Mouse (Mus musculus): Measurements from ENCODE around the gene Rnf152. TPM values are rescaled to one million over a fixed set of nuclear protein-coding genes. Genes with fewer than 3 reads are reported as not detected.

Gene Rnf152
- polyA plus RNA-seq, 1 experiment: not detected

GRCm38 (mm10) chr1:105331605-105332004 is 24.9 kb downstream of the Rnf152 start:
- no peak for TF ChIP-seq GATA1 (IDR thresholded peaks at IDR 0.05; ENCODE audit: low read length)

GRCm38 (mm10) chr1:105330581-105331320 is 25.8 kb downstream of the Rnf152 start:
- no peak for TF ChIP-seq GATA1 (IDR thresholded peaks at IDR 0.05; ENCODE audit: low read length)

GRCm38 (mm10) chr1:105327789-105328188 is 28.7 kb downstream of the Rnf152 start:
- TF ChIP-seq GATA1 (IDR thresholded peaks at IDR 0.05; ENCODE audit: low read length): no peak

GRCm38 (mm10) chr1:105324636-105325035 is 31.9 kb downstream of the Rnf152 start:
- TF ChIP-seq GATA1 (IDR thresholded peaks at IDR 0.05; ENCODE audit: low read length): no peak

GRCm38 (mm10) chr1:105314010-105314800 is 42.3 kb downstream of the Rnf152 start:
- TF ChIP-seq GATA1 (IDR thresholded peaks at IDR 0.05; ENCODE audit: low read length): no peak

GRCm38 (mm10) chr1:105312601-105312901 is 44.0 kb downstream of the Rnf152 start:
- no peak for TF ChIP-seq GATA1 (IDR thresholded peaks at IDR 0.05; ENCODE audit: low read length)

- no peak for TF ChIP-seq GATA1 (IDR thresholded peaks at IDR 0.05; ENCODE audit: low read length)
Measured at GRCm38 (mm10) chr1:105311899-105312600, 44.5 kb downstream of the Rnf152 start.

GRCm38 (mm10) chr1:105302164-105302563 is 54.3 kb downstream of the Rnf152 start:
- no peak for TF ChIP-seq GATA1 (IDR thresholded peaks at IDR 0.05; ENCODE audit: low read length)

GRCm38 (mm10) chr1:105301764-105302163 is 54.7 kb downstream of the Rnf152 start:
- no peak for TF ChIP-seq GATA1 (IDR thresholded peaks at IDR 0.05; ENCODE audit: low read length)

- TF ChIP-seq GATA1 (IDR thresholded peaks at IDR 0.05; ENCODE audit: low read length): no peak
Measured at GRCm38 (mm10) chr1:105291859-105292258, 64.7 kb downstream of the Rnf152 start.

- no peak for TF ChIP-seq GATA1 (IDR thresholded peaks at IDR 0.05; ENCODE audit: low read length)
Measured at GRCm38 (mm10) chr1:105287536-105287935, 69.0 kb downstream of the Rnf152 start.

GRCm38 (mm10) chr1:105286906-105287305 is 69.6 kb downstream of the Rnf152 start:
- no peak for TF ChIP-seq GATA1 (IDR thresholded peaks at IDR 0.05; ENCODE audit: low read length)

GRCm38 (mm10) chr1:105285001-105285400 is 71.5 kb downstream of the Rnf152 start:
- TF ChIP-seq GATA1 (IDR thresholded peaks at IDR 0.05; ENCODE audit: low read length): no peak

- TF ChIP-seq GATA1 (IDR thresholded peaks at IDR 0.05; ENCODE audit: low read length): no peak
Measured at GRCm38 (mm10) chr1:105284116-105284515, 72.4 kb downstream of the Rnf152 start.

- no peak for TF ChIP-seq GATA1 (IDR thresholded peaks at IDR 0.05; ENCODE audit: low read length)
Measured at GRCm38 (mm10) chr1:105281277-105281676, 75.2 kb downstream of the Rnf152 start.

- TF ChIP-seq GATA1 (IDR thresholded peaks at IDR 0.05; ENCODE audit: low read length): no peak
Measured at GRCm38 (mm10) chr1:105280160-105280559, 76.3 kb downstream of the Rnf152 start.

Data from G1E-ER4 (cell line).